Mouse (Mus musculus): ENCODE measurements at regions not wholly inside any gene's neighbourhood (a gene's known extent, or its start where the extent isn't known, plus 50 kb on each side); places are given as distances from the start of the nearest gene placed in this dataset.

GRCm38 (mm10) chr3:149173537-149173936 lies 183.2 kb upstream of the Adgrl2 start:
- Histone ChIP-seq H3K4me3 (no peak overlapping the region), H3K9me3 (replicated peaks) (no peaks in the 10 kb centered on the region), H3K4me2 (replicated peaks) (no peak overlapping the region), H3K36me3 (no peaks in the 10 kb centered on the region), H3K27me3 (no peaks in the 10 kb centered on the region), H3K4me1 (no peaks in the 10 kb centered on the region; the same call in 1 of the 2 replicates), H3K27ac (no peak overlapping the region), H3K9ac (no peak overlapping the region)
- ATAC-seq (ENCODE audit: low FRiP score), result no peak
- WGBS, result 50% methylated on average over 10 of the region's 10 CpGs

GRCm38 (mm10) chr3:149171766-149172165 lies 181.4 kb upstream of the Adgrl2 start:
- no peaks in the 10 kb centered on the region for H3K36me3 ChIP-seq
- H3K9me3 ChIP-seq (replicated peaks), result no peaks in the 10 kb centered on the region
- ATAC-seq (ENCODE audit: low FRiP score), result no peak
- H3K4me1 ChIP-seq, result no peaks in the 10 kb centered on the region; the same call in 1 of the 2 replicates
- H3K9ac ChIP-seq, result no peak overlapping the region
- H3K4me2 ChIP-seq (replicated peaks), result no peak overlapping the region
- H3K27ac ChIP-seq, result no peak overlapping the region
- H3K27me3 ChIP-seq, result no peaks in the 10 kb centered on the region
- H3K4me3 ChIP-seq, result no peak overlapping the region
- 81% methylated on average over 4 of the region's 4 CpGs for WGBS

- H3K4me2 ChIP-seq (replicated peaks), result no peak overlapping the region
- H3K36me3 ChIP-seq, result no peaks in the 10 kb centered on the region
- no peaks in the 10 kb centered on the region; the same call in 1 of the 2 replicates for H3K4me1 ChIP-seq
- H3K27ac ChIP-seq, result no peak overlapping the region
- H3K9me3 ChIP-seq (replicated peaks), result no peaks in the 10 kb centered on the region
- no peak overlapping the region for H3K4me3 ChIP-seq
- no peak for ATAC-seq (ENCODE audit: low FRiP score)
- no peaks in the 10 kb centered on the region for H3K27me3 ChIP-seq
- 87% methylated on average over 7 of the region's 7 CpGs for WGBS
- no peak overlapping the region for H3K9ac ChIP-seq
These were observed 179.8 kb upstream of the Adgrl2 start for GRCm38 (mm10) chr3:149170191-149170590.

- ATAC-seq (ENCODE audit: low FRiP score), result no peak
- Histone ChIP-seq H3K4me1 (no peaks in the 10 kb centered on the region; the same call in 1 of the 2 replicates), H3K9me3 (replicated peaks) (no peaks in the 10 kb centered on the region), H3K9ac (no peak overlapping the region), H3K27me3 (no peaks in the 10 kb centered on the region), H3K4me2 (replicated peaks) (no peak overlapping the region), H3K36me3 (no peaks in the 10 kb centered on the region), H3K27ac (no peak overlapping the region), H3K4me3 (no peak overlapping the region)
- WGBS, result 66% methylated on average over 12 of the region's 12 CpGs
These were observed 179.1 kb upstream of the Adgrl2 start for GRCm38 (mm10) chr3:149169442-149169841.

DNA sequence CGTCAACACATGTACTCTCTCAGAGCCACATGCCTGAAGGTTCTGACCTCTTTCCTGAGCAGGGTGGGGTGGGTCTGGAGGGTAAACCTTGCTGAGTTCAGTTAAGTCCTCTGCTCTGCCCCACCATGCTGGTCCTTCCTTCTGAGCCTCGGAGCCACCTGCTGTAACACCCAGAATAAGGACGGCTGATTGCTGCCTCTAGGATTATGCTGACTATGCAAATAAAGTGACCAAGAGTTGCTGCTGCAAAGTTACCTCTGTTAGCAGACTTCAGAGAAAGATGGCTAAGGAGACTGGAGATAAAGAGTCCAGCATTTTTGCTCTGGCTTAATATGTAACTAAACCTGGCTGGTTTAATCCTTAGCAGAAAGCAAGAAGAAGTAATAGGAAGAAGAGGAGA lies 177.6 kb upstream of the Adgrl2 start:
- Histone ChIP-seq H3K4me2 (replicated peaks) (no peak overlapping the region), H3K36me3 (no peaks in the 10 kb centered on the region), H3K9me3 (replicated peaks) (no peaks in the 10 kb centered on the region), H3K4me3 (no peak overlapping the region), H3K27me3 (no peaks in the 10 kb centered on the region), H3K27ac (no peak overlapping the region), H3K4me1 (no peaks in the 10 kb centered on the region; the same call in 1 of the 2 replicates), H3K9ac (no peak overlapping the region)
- WGBS, result 73% methylated on average over 3 of the region's 3 CpGs
- ATAC-seq (ENCODE audit: low FRiP score), result no peak

- no peak for ATAC-seq (ENCODE audit: low FRiP score)
- Histone ChIP-seq H3K4me1 (no peaks in the 10 kb centered on the region; the same call in 1 of the 2 replicates), H3K27me3 (no peaks in the 10 kb centered on the region), H3K4me2 (replicated peaks) (no peak overlapping the region), H3K27ac (no peak overlapping the region), H3K36me3 (no peaks in the 10 kb centered on the region), H3K4me3 (no peak overlapping the region), H3K9ac (no peak overlapping the region), H3K9me3 (replicated peaks) (no peaks in the 10 kb centered on the region)
- 85% methylated on average over 4 of the region's 4 CpGs for WGBS
These were observed 174.4 kb upstream of the Adgrl2 start for GRCm38 (mm10) chr3:149164804-149165203.

DNA sequence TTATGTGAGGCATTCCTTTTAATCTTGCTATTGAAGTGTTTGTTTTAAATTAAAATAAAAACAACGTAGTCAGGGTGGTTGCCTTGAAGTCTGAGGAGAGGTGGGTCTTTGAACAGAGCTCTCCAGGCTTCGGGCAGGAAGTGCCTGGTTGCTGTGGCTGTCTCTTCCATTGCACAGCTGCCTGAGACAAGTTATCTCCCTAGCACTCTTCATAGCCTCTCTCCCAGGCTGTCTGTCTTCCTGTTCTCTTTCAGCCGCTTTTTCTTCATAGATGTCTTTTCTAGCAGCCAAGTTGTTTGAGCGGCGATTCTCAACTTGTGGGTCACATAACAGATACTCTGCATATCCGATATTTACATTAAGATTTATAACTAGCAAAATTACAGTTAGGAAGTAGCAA lies 173.2 kb upstream of the Adgrl2 start:
- Histone ChIP-seq H3K9ac (no peak overlapping the region), H3K4me1 (no peaks in the 10 kb centered on the region), H3K9me3 (replicated peaks) (no peaks in the 10 kb centered on the region), H3K4me2 (replicated peaks) (no peak overlapping the region), H3K27ac (no peak overlapping the region), H3K36me3 (no peaks in the 10 kb centered on the region), H3K27me3 (no peaks in the 10 kb centered on the region), H3K4me3 (no peak overlapping the region)
- 85% methylated on average over 6 of the region's 6 CpGs for WGBS
- ATAC-seq (ENCODE audit: low FRiP score), result no peak

- H3K9me3 ChIP-seq (replicated peaks), result no peaks in the 10 kb centered on the region
- H3K4me3 ChIP-seq, result no peak overlapping the region
- no peak overlapping the region for H3K27ac ChIP-seq
- H3K36me3 ChIP-seq, result no peaks in the 10 kb centered on the region
- H3K9ac ChIP-seq, result no peak overlapping the region
- H3K4me1 ChIP-seq, result no peaks in the 10 kb centered on the region
- H3K4me2 ChIP-seq (replicated peaks), result no peak overlapping the region
- ATAC-seq (ENCODE audit: low FRiP score), result no peak
- no peaks in the 10 kb centered on the region for H3K27me3 ChIP-seq
- 90% methylated on average over 11 of the region's 11 CpGs for WGBS
These were observed 170.5 kb upstream of the Adgrl2 start for GRCm38 (mm10) chr3:149160833-149161232.

- Histone ChIP-seq H3K36me3 (no peaks in the 10 kb centered on the region), H3K4me1 (no peaks in the 10 kb centered on the region), H3K4me3 (no peak overlapping the region), H3K27ac (no peak overlapping the region), H3K27me3 (no peaks in the 10 kb centered on the region), H3K9me3 (replicated peaks) (no peaks in the 10 kb centered on the region), H3K9ac (no peak overlapping the region), H3K4me2 (replicated peaks) (no peak overlapping the region)
- ATAC-seq (ENCODE audit: low FRiP score), result no peak
- WGBS, result 90% methylated on average over 8 of the region's 8 CpGs
These were observed 167.0 kb upstream of the Adgrl2 start for GRCm38 (mm10) chr3:149157381-149157780.

- no peak for ATAC-seq (ENCODE audit: low FRiP score)
- no peaks in the 10 kb centered on the region for H3K4me1 ChIP-seq
- no peak overlapping the region for H3K4me2 ChIP-seq (replicated peaks)
- no peaks in the 10 kb centered on the region for H3K36me3 ChIP-seq
- no peak overlapping the region for H3K4me3 ChIP-seq
- no peak overlapping the region for H3K27ac ChIP-seq
- H3K27me3 ChIP-seq, result no peaks in the 10 kb centered on the region
- WGBS, result 80% methylated on average over 4 of the region's 4 CpGs
- no peaks in the 10 kb centered on the region for H3K9me3 ChIP-seq (replicated peaks)
- no peak overlapping the region for H3K9ac ChIP-seq
These were observed 162.0 kb upstream of the Adgrl2 start for GRCm38 (mm10) chr3:149152312-149152711.

DNA sequence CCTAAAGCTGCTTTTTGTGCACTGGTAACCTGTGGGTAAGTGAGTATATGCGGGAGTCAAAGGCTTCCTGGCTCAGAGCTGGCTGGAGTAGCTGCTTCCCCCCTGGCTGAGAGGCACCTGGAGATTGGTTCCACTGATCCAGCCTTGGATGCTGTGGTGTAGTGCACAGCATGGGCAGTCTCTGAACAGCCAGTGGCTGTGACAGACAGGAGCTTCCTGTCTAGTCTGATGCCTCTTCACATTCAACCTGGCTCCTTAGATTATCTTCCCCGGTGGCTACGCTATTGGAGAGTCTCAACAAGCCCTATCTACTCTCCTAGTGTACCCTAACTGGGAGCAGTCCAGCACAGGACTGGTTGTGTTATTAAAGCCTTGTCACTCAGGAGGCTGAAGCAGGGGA lies 160.4 kb upstream of the Adgrl2 start:
- no peak for ATAC-seq (ENCODE audit: low FRiP score)
- WGBS, result 88% methylated on average over 3 of the region's 3 CpGs
- Histone ChIP-seq H3K36me3 (no peaks in the 10 kb centered on the region), H3K9me3 (replicated peaks) (no peaks in the 10 kb centered on the region), H3K27ac (no peak overlapping the region), H3K4me3 (no peak overlapping the region), H3K4me1 (no peaks in the 10 kb centered on the region), H3K27me3 (no peaks in the 10 kb centered on the region), H3K4me2 (replicated peaks) (no peak overlapping the region), H3K9ac (no peak overlapping the region)

DNA sequence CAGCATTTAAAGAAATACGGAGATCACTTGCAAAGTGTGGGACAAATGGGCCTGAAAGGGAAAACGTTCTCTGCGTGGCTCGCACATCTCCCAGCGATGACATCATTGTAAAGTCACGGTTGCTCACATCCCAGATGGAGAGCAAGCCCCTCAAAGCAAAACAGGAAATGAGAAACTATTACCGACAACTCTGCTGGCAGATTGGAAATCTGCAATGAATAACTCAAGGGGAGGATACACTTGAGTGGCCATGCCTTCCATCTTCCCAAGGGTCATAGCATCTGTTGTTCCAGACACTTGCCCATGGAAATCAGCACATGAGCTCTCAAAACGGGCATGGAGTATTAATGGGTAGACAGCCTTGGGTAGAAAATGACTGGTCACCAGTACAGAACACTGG lies 158.3 kb upstream of the Adgrl2 start:
- no peak for ATAC-seq (ENCODE audit: low FRiP score)
- 75% methylated on average over 8 of the region's 8 CpGs for WGBS
- no peak overlapping the region for H3K4me3 ChIP-seq
- no peak overlapping the region for H3K4me2 ChIP-seq (replicated peaks)
- H3K27me3 ChIP-seq, result no peaks in the 10 kb centered on the region
- H3K36me3 ChIP-seq, result no peaks in the 10 kb centered on the region
- H3K4me1 ChIP-seq, result no peaks in the 10 kb centered on the region
- H3K9me3 ChIP-seq (replicated peaks), result no peaks in the 10 kb centered on the region
- no peak overlapping the region for H3K9ac ChIP-seq
- no peak overlapping the region for H3K27ac ChIP-seq

DNA sequence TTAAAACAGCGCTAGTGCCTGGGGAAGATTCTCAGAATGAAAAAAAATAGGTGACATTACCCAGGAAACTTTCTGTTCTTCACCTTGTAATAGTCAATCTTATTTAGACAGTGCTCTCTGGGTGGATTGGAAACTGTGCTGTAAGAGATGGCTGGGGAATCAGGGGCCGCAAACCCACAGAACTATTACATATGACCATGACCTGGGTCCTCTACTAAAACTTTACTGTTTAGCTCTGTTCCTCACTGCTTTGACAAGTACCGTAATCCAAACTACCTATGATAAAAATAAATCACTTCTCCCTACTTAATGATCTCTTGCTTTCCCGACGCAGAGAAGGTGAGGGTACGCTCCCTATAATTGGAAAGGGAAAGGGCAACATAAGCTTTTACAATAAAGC lies 157.6 kb upstream of the Adgrl2 start:
- 97% methylated on average over 6 of the region's 6 CpGs for WGBS
- H3K9me3 ChIP-seq (replicated peaks), result no peaks in the 10 kb centered on the region
- H3K36me3 ChIP-seq, result no peaks in the 10 kb centered on the region
- H3K4me3 ChIP-seq, result no peak overlapping the region
- H3K9ac ChIP-seq, result no peak overlapping the region
- no peaks in the 10 kb centered on the region for H3K27me3 ChIP-seq
- H3K27ac ChIP-seq, result no peak overlapping the region
- no peak for ATAC-seq (ENCODE audit: low FRiP score)
- no peak overlapping the region for H3K4me2 ChIP-seq (replicated peaks)
- no peaks in the 10 kb centered on the region for H3K4me1 ChIP-seq

DNA sequence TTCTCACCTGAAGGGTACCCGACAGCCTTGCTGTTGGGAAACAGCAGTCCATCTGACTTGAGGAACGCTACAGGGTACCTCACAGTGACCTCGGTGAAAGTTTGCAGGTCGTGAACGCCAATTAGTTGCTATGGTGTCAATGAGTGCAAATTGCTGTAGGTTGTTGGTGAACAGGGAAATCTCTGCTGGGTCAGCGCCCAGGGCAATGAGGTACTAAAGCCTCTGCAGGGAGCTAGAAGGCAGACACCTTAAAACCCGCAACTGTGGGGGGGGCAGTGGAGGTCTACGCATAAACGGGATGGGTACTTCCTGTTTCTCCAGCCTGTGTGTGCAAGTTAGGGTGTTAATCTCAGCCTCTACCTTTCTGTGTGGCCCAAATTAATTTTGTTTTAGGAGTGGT lies 156.3 kb upstream of the Adgrl2 start:
- Histone ChIP-seq H3K27ac (no peak overlapping the region), H3K9ac (no peak overlapping the region), H3K27me3 (no peaks in the 10 kb centered on the region), H3K9me3 (replicated peaks) (no peaks in the 10 kb centered on the region), H3K4me3 (no peak overlapping the region), H3K4me1 (no peaks in the 10 kb centered on the region), H3K36me3 (no peaks in the 10 kb centered on the region), H3K4me2 (replicated peaks) (no peak overlapping the region)
- no peak for ATAC-seq (ENCODE audit: low FRiP score)
- WGBS, result 53% methylated on average over 9 of the region's 9 CpGs
